Mouse (Mus musculus): Measurements from ENCODE around the gene Olfr113. TPM values are rescaled to one million over a fixed set of nuclear protein-coding genes. Genes with fewer than 3 reads are reported as not detected.

The Olfr113 gene
- polyA plus RNA-seq (2015; fragmentation: Nextera tagmentation; extraction: Ambion mirVana): not detected in 2 replicates

GRCm38 (mm10) chr17:37577563-37577962 lies at the start of gene Olfr113:
TSS of gene Olfr113 (minus strand) at chr17:37577663.

GRCm38 (mm10) chr17:37627009-37627408 lies 49.5 kb upstream of the Olfr113 start, which contains the start of the genes Olfr115 and Olfr116:
TSS of gene Olfr115 (minus strand) at chr17:37627109.
TSS of gene Olfr116 (minus strand) at chr17:37627199.

DNA sequence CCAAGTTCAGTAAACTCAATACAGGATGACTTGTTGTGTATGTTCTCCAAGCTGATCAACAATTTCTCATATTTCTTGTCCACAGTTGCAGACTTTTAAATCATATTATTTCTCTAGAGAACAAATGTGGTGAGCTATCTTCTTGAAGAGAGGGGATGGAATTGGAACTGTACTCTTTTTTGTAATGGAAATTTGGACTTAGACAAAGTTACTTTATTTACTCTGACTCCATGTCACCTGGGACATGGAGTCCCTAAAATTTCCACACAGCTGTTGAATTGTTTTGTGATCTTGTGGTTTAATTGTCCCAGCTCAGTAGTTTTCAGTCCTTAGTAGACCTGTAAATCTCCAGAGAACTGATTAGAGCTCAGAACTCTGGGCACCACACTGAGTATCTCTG lies 15.2 kb upstream of the Olfr113 start, which contains the start of gene Olfr114:
Olfr114 (minus strand) TSS at position 101 of the 400 bp plus-strand sequence.

GRCm38 (mm10) chr17:37569351-37569750 lies 8.1 kb downstream of the Olfr113 start, which contains the start of gene Olfr112:
TSS of gene Olfr112 (minus strand) at chr17:37569451.

Other genes starting within 250 kb of the Olfr113 start
- not detected in 2 replicates for gene Olfr103, start 238.0 kb downstream of the Olfr113 start, polyA plus RNA-seq (2015; fragmentation: Nextera tagmentation; extraction: Ambion mirVana)
- gene Olfr104-ps, start 218.1 kb downstream of the Olfr113 start, polyA plus RNA-seq (2015; fragmentation: Nextera tagmentation; extraction: Ambion mirVana): not detected in 2 replicates
- not detected in 2 replicates for gene Olfr105-ps, start 198.6 kb downstream of the Olfr113 start, polyA plus RNA-seq (2015; fragmentation: Nextera tagmentation; extraction: Ambion mirVana)
- gene Olfr106-ps, start 187.3 kb downstream of the Olfr113 start, polyA plus RNA-seq (2015; fragmentation: Nextera tagmentation; extraction: Ambion mirVana): not detected in 2 replicates
- not detected in 2 replicates for gene Olfr107, start 178.4 kb downstream of the Olfr113 start, polyA plus RNA-seq (2015; fragmentation: Nextera tagmentation; extraction: Ambion mirVana)
- not detected in 2 replicates for gene Olfr108, start 132.2 kb downstream of the Olfr113 start, polyA plus RNA-seq (2015; fragmentation: Nextera tagmentation; extraction: Ambion mirVana)
- gene Olfr109, start 118.7 kb downstream of the Olfr113 start, polyA plus RNA-seq (2015; fragmentation: Nextera tagmentation; extraction: Ambion mirVana): not detected in 2 replicates
- gene H2-M2, start 94.1 kb downstream of the Olfr113 start, polyA plus RNA-seq (2015; fragmentation: Nextera tagmentation; extraction: Ambion mirVana): not detected in 2 replicates
- not detected in 2 replicates for gene Olfr110, start 85.2 kb downstream of the Olfr113 start, polyA plus RNA-seq (2015; fragmentation: Nextera tagmentation; extraction: Ambion mirVana)
- not detected in 2 replicates for gene Olfr111, start 69.6 kb downstream of the Olfr113 start, polyA plus RNA-seq (2015; fragmentation: Nextera tagmentation; extraction: Ambion mirVana)
- gene Olfr112, start 8.2 kb downstream of the Olfr113 start, polyA plus RNA-seq (2015; fragmentation: Nextera tagmentation; extraction: Ambion mirVana): not detected in 2 replicates
- not detected in 2 replicates for gene Olfr114, start 15.1 kb upstream of the Olfr113 start, polyA plus RNA-seq (2015; fragmentation: Nextera tagmentation; extraction: Ambion mirVana)
- not detected in 2 replicates for gene Olfr115, start 49.4 kb upstream of the Olfr113 start, polyA plus RNA-seq (2015; fragmentation: Nextera tagmentation; extraction: Ambion mirVana)
- gene Olfr116, start 49.5 kb upstream of the Olfr113 start, polyA plus RNA-seq (2015; fragmentation: Nextera tagmentation; extraction: Ambion mirVana): not detected in 2 replicates
- not detected in 2 replicates for gene Olfr117, start 86.1 kb upstream of the Olfr113 start, polyA plus RNA-seq (2015; fragmentation: Nextera tagmentation; extraction: Ambion mirVana)
- gene Olfr118, start 89.3 kb upstream of the Olfr113 start, polyA plus RNA-seq (2015; fragmentation: Nextera tagmentation; extraction: Ambion mirVana): not detected in 2 replicates
- not detected in 2 replicates for gene Olfr119, start 118.9 kb upstream of the Olfr113 start, polyA plus RNA-seq (2015; fragmentation: Nextera tagmentation; extraction: Ambion mirVana)
- gene Olfr120, start 144.1 kb upstream of the Olfr113 start, polyA plus RNA-seq (2015; fragmentation: Nextera tagmentation; extraction: Ambion mirVana): not detected in 2 replicates
- not detected in 2 replicates for gene Olfr121, start 171.2 kb upstream of the Olfr113 start, polyA plus RNA-seq (2015; fragmentation: Nextera tagmentation; extraction: Ambion mirVana)
- not detected in 2 replicates for gene Olfr122, start 190.9 kb upstream of the Olfr113 start, polyA plus RNA-seq (2015; fragmentation: Nextera tagmentation; extraction: Ambion mirVana)
- gene Olfr123, start 215.9 kb upstream of the Olfr113 start, polyA plus RNA-seq (2015; fragmentation: Nextera tagmentation; extraction: Ambion mirVana): not detected in 2 replicates
- gene Olfr124, start 222.2 kb upstream of the Olfr113 start, polyA plus RNA-seq (2015; fragmentation: Nextera tagmentation; extraction: Ambion mirVana): not detected in 2 replicates